Mouse (Mus musculus): Measurements from ENCODE around the gene Hipk4.

GRCm38 (mm10) chr7:27481627-27481969 lies 41.5 kb upstream of the Hipk4 start:
- no peak for TF ChIP-seq POLR2AphosphoS2 (IDR thresholded peaks at IDR 0.05; ENCODE audit: low read depth, low read length)
- peak; percentile 52; the same call in 1 of the 2 replicates for TF ChIP-seq MAX (IDR thresholded peaks at IDR 0.05; ENCODE audit: low read length)
- TF ChIP-seq HCFC1 (IDR thresholded peaks at IDR 0.05; ENCODE audit: low read depth, low read length): peak; percentile 24
- TF ChIP-seq BHLHE40 (IDR thresholded peaks at IDR 0.05; ENCODE audit: low read depth, low read length): peak; percentile 96
